Mouse (Mus musculus) brown adipose tissue, adult 24 weeks (tissue): ENCODE results near the gene Stpg3. TPM values are rescaled to one million over a fixed set of nuclear protein-coding genes. Genes with fewer than 3 reads are reported as not detected.

Experiments
- H3K27ac ChIP-seq: fragments of 200-500 bp; replicated peaks from 2 replicates; pipeline ENCODE4 v1.5.1; 2012; ENCODE audit warnings: low read depth, mild to moderate bottlenecking, low read length
- H3K4me1 ChIP-seq: fragments of 200-500 bp; 2 replicates; pipeline ENCODE4 v1.6.1; 2012; ENCODE audit warnings: low read length, mixed read lengths; ENCODE audit not compliant: control insufficient read depth, insufficient read depth, insufficient read length
- H3K4me3 ChIP-seq: fragments of 200-500 bp; 2 replicates; pipeline ENCODE4 v1.5.1; 2012; ENCODE audit warnings: low read depth, mild to moderate bottlenecking, low read length, moderate library complexity; ENCODE audit not compliant: insufficient read depth
- polyA plus RNA-seq: library from polyadenylated mRNA; stranded (reverse); fragments of >200 nt; gene quantifications from 2 replicates; pipeline ENCODE4 v1.2.4, GENCODE M21; 2012; ENCODE audit not compliant: missing spikeins, insufficient read depth, insufficient read length

Gene Stpg3
- polyA plus RNA-seq, 1 experiment, result not detected

- H3K4me3 ChIP-seq, result no peak overlapping the region
- H3K4me1 ChIP-seq, result peaks cover 40% of the 10 kb centered on the region
- H3K27ac ChIP-seq, result peak overlapping the region; percentile 60
Measured at GRCm38 (mm10) chr2:25170326-25171100, 43.9 kb downstream of the Stpg3 start.

GRCm38 (mm10) chr2:25169778-25170177 is 44.7 kb downstream of the Stpg3 start:
- Histone ChIP-seq H3K4me3 (no peak overlapping the region), H3K4me1 (peaks cover 38% of the 10 kb centered on the region), H3K27ac (peak overlapping the region; percentile 11; the same call in 1 of the 2 replicates)

- Histone ChIP-seq H3K4me1 (peaks cover 45% of the 10 kb centered on the region), H3K27ac (peak overlapping the region; percentile 56; the same call in 1 of the 2 replicates), H3K4me3 (peak overlapping the region; percentile 28)
Measured at GRCm38 (mm10) chr2:25168665-25168978, 45.8 kb downstream of the Stpg3 start.

- Histone ChIP-seq H3K27ac (peak overlapping the region; percentile 56), H3K4me3 (peak overlapping the region; percentile 49), H3K4me1 (peaks cover 45% of the 10 kb centered on the region)
Measured at GRCm38 (mm10) chr2:25167919-25168664, 46.3 kb downstream of the Stpg3 start.

GRCm38 (mm10) chr2:25167481-25167880 is 47.0 kb downstream of the Stpg3 start:
- peak overlapping the region; percentile 49 for H3K4me3 ChIP-seq
- peaks cover 51% of the 10 kb centered on the region for H3K4me1 ChIP-seq
- peak overlapping the region; percentile 44 for H3K27ac ChIP-seq

Other genes starting within 250 kb of the Stpg3 start
- gene Mrpl41, start 239.5 kb downstream of the Stpg3 start, polyA plus RNA-seq, result 115 and 150 TPM in 2 replicates
- 7.8 and 12.2 TPM in 2 replicates for gene Pnpla7, start 238.6 kb downstream of the Stpg3 start, polyA plus RNA-seq
- 10.6 and 15.1 TPM in 2 replicates for gene Nsmf, start 160.3 kb downstream of the Stpg3 start, polyA plus RNA-seq
- gene Entpd8, start 134.3 kb downstream of the Stpg3 start, polyA plus RNA-seq, result not detected in 2 replicates
- gene Noxa1, start 119.5 kb downstream of the Stpg3 start, polyA plus RNA-seq, result not detected in 2 replicates
- gene Nrarp, start 33.9 kb downstream of the Stpg3 start, polyA plus RNA-seq, result 6.4 and 7.1 TPM in 2 replicates
- 1.8 and 6.0 TPM in 2 replicates for gene Tor4a, start 17.8 kb downstream of the Stpg3 start, polyA plus RNA-seq
- 15.4 and 19.0 TPM in 2 replicates for gene Nelfb, start 3.1 kb downstream of the Stpg3 start, polyA plus RNA-seq
- not detected in 2 replicates for gene Fam166a, start 4.1 kb upstream of the Stpg3 start, polyA plus RNA-seq
- 193 and 284 TPM in 2 replicates for gene Tubb4b, start 10.1 kb upstream of the Stpg3 start, polyA plus RNA-seq
- gene Slc34a3, start 19.7 kb upstream of the Stpg3 start, polyA plus RNA-seq, result not detected in 2 replicates
- gene Rnf224, start 22.1 kb upstream of the Stpg3 start, polyA plus RNA-seq, result not detected in 2 replicates
- gene Rnf208, start 27.6 kb upstream of the Stpg3 start, polyA plus RNA-seq, result not detected in 2 replicates
- not detected in 2 replicates for gene Cysrt1, start 27.8 kb upstream of the Stpg3 start, polyA plus RNA-seq
- gene AL732309.1, start 32.2 kb upstream of the Stpg3 start, polyA plus RNA-seq, result 2.3 and 5.4 TPM in 2 replicates
- 13.5 and 18.9 TPM in 2 replicates for gene Tmem203, start 40.8 kb upstream of the Stpg3 start, polyA plus RNA-seq
- 1.7 and 3.7 TPM in 2 replicates for gene Tprn, start 48.0 kb upstream of the Stpg3 start, polyA plus RNA-seq
- gene Ssna1, start 57.8 kb upstream of the Stpg3 start, polyA plus RNA-seq, result 41.7 and 44.0 TPM in 2 replicates
- 18.6 and 23.7 TPM in 2 replicates for gene Anapc2, start 57.8 kb upstream of the Stpg3 start, polyA plus RNA-seq
- not detected in 2 replicates for gene Tmem210, start 73.5 kb upstream of the Stpg3 start, polyA plus RNA-seq
- not detected in 2 replicates for gene Lrrc26, start 75.3 kb upstream of the Stpg3 start, polyA plus RNA-seq
- not detected in 2 replicates for gene Grin1, start 104.5 kb upstream of the Stpg3 start, polyA plus RNA-seq
- gene Man1b1, start 117.7 kb upstream of the Stpg3 start, polyA plus RNA-seq, result 11.3 and 16.0 TPM in 2 replicates
- gene Dpp7, start 141.7 kb upstream of the Stpg3 start, polyA plus RNA-seq, result 11.1 and 15.0 TPM in 2 replicates
- 6.1 and 9.1 TPM in 2 replicates for gene Uap1l1, start 151.0 kb upstream of the Stpg3 start, polyA plus RNA-seq
- not detected in 2 replicates for gene Sapcd2, start 157.7 kb upstream of the Stpg3 start, polyA plus RNA-seq
- gene Entpd2, start 181.2 kb upstream of the Stpg3 start, polyA plus RNA-seq, result 11.3 and 18.4 TPM in 2 replicates
- 32.5 and 41.5 TPM in 2 replicates for gene Npdc1, start 184.7 kb upstream of the Stpg3 start, polyA plus RNA-seq
- gene Fut7, start 208.6 kb upstream of the Stpg3 start, polyA plus RNA-seq, result not detected in 2 replicates
- 30.0 and 52.4 TPM in 2 replicates for gene Abca2, start 214.1 kb upstream of the Stpg3 start, polyA plus RNA-seq
- gene Clic3, start 242.2 kb upstream of the Stpg3 start, polyA plus RNA-seq, result not detected in 2 replicates
- 195 and 218 TPM in 2 replicates for gene Paxx, start 246.5 kb upstream of the Stpg3 start, polyA plus RNA-seq